Mouse (Mus musculus): Measurements from ENCODE around the gene Pex1. TPM values are rescaled to one million over a fixed set of nuclear protein-coding genes. Genes with fewer than 3 reads are reported as not detected.
"Not testable (repeated sequence)": the region's sequence is repeated elsewhere in the genome, so short reads cannot be mapped to it uniquely, and the experiment has no call there.

The Pex1 gene
- total RNA-seq, 2 experiments from 2014 or later: 19.3 to 32.2 TPM

- DNase-seq (ENCODE audit: low spot score in 2 of 2): no peak
Observed at GRCm38 (mm10) chr5:3635286-3635685, 39.4 kb downstream of the Pex1 start.

- DNase-seq (ENCODE audit: low spot score in 2 of 2): no peak
Observed at GRCm38 (mm10) chr5:3644621-3645020, 48.8 kb downstream of the Pex1 start.

- no peak for DNase-seq (ENCODE audit: low spot score in 2 of 2)
Observed at GRCm38 (mm10) chr5:3645326-3645725, 49.5 kb downstream of the Pex1 start.

- no peak for DNase-seq (ENCODE audit: low spot score in 2 of 2)
Observed at GRCm38 (mm10) chr5:3646539-3646938, 50.7 kb downstream of the Pex1 start.

- DNase-seq (ENCODE audit: low spot score in 2 of 2): peak in 1 of 2 experiments; percentile 46
Observed at GRCm38 (mm10) chr5:3646991-3647707, 51.3 kb downstream of the Pex1 start.

- peak; percentile 74 to 82 for DNase-seq (ENCODE audit: low spot score in 2 of 2)
Observed at GRCm38 (mm10) chr5:3647708-3648121, 51.8 kb downstream of the Pex1 start.

- no peak for DNase-seq (ENCODE audit: low spot score in 2 of 2)
Observed at GRCm38 (mm10) chr5:3648206-3648848, 52.5 kb downstream of the Pex1 start.

- DNase-seq (ENCODE audit: low spot score in 2 of 2): no peak
Observed at GRCm38 (mm10) chr5:3648849-3649210, 53.0 kb downstream of the Pex1 start.

GRCm38 (mm10) chr5:3650881-3651280, 55.0 kb downstream of the Pex1 start, which contains the start of gene Tmbim7:
Gene Tmbim7 (plus strand): TSS chr5:3651181.
- no peak for DNase-seq (ENCODE audit: low spot score in 2 of 2)

- DNase-seq (ENCODE audit: low spot score in 2 of 2): no peak
Observed at GRCm38 (mm10) chr5:3651621-3652020, 55.8 kb downstream of the Pex1 start.

GRCm38 (mm10) chr5:3652903-3653575, 57.2 kb downstream of the Pex1 start:
- DNase-seq (ENCODE audit: low spot score in 2 of 2): not testable (repeated sequence)

GRCm38 (mm10) chr5:3653801-3654200, 57.9 kb downstream of the Pex1 start:
- no peak for DNase-seq (ENCODE audit: low spot score in 2 of 2)

- DNase-seq (ENCODE audit: low spot score in 2 of 2): no peak
Observed at GRCm38 (mm10) chr5:3657085-3657484, 61.2 kb downstream of the Pex1 start, which contains the start of gene Gatad1. Gene Gatad1 (minus strand): TSS chr5:3657185.

GRCm38 (mm10) chr5:3665225-3665624, 69.4 kb downstream of the Pex1 start:
- DNase-seq (ENCODE audit: low spot score in 2 of 2): no peak

- no peak for DNase-seq (ENCODE audit: low spot score in 2 of 2)
Observed at GRCm38 (mm10) chr5:3666585-3666984, 70.7 kb downstream of the Pex1 start.

GRCm38 (mm10) chr5:3669938-3670554, 74.2 kb downstream of the Pex1 start:
- no peak for DNase-seq (ENCODE audit: low spot score in 2 of 2)

Small RNA genes within 50 kb of the gene (microRNA-seq; reads per million reads assigned to microRNA genes)
- 0 reads per million in 2 experiments for gene Gm26238 (ENCODE audit: borderline number of aligned reads in 2 of 2)

Other genes starting within 250 kb of the Pex1 start
- 10 to 100 TPM; 28.2 to 30.8 TPM for gene Fam133b, start 52.2 kb upstream of the Pex1 start, total RNA-seq (2021)
- 1 to 10 TPM; 2.7 to 3.3 TPM for gene 1700109H08Rik, start 24.5 kb upstream of the Pex1 start, total RNA-seq (2021)
- gene Rbm48, start 519 bp downstream of the Pex1 start, total RNA-seq (2021): 10 to 100 TPM in 1 of 2 experiments, 1 to 10 TPM in 1; 7.6 to 10.8 TPM
- gene Tmbim7, start 55.1 kb downstream of the Pex1 start, total RNA-seq (2021): not detected
- gene Gatad1, start 61.1 kb downstream of the Pex1 start, total RNA-seq (2021): 100 to 1,000 TPM; 154 to 167 TPM
- gene Ankib1, start 206.9 kb downstream of the Pex1 start, total RNA-seq (2021): 10 to 100 TPM; 53.7 to 84.6 TPM
- gene Krit1, start 207.1 kb downstream of the Pex1 start, total RNA-seq (2021): 10 to 100 TPM; 43.7 to 52.4 TPM
- gene Lrrd1, start 249.1 kb downstream of the Pex1 start, total RNA-seq (2021): not detected